Mouse (Mus musculus) heart, postnatal 36 days (tissue): ENCODE data around the gene Gm47995. TPM values are rescaled to one million over a fixed set of nuclear protein-coding genes. Genes with fewer than 3 reads are reported as not detected.
"Not testable (repeated sequence)": the region's sequence is repeated elsewhere in the genome, so short reads cannot be mapped to it uniquely, and the experiment has no call there.

Experiments used
- DNase-seq, 2 experiments: peaks; one replicate each; pipeline ENCODE4 v3.0.0; 2021 to 2022
- intact Hi-C: fragments of 180-260 bp; cut with DNase I; formaldehyde crosslinking; loops from one replicate; pipeline ENCODE4 v1.15.1; 2025
- total RNA-seq, 2 experiments: library from RNA; stranded (reverse); gene quantifications; 2 replicates each; pipeline ENCODE4 v1.2.3; 2021

Gene Gm47995
- not detected for total RNA-seq

DNA sequence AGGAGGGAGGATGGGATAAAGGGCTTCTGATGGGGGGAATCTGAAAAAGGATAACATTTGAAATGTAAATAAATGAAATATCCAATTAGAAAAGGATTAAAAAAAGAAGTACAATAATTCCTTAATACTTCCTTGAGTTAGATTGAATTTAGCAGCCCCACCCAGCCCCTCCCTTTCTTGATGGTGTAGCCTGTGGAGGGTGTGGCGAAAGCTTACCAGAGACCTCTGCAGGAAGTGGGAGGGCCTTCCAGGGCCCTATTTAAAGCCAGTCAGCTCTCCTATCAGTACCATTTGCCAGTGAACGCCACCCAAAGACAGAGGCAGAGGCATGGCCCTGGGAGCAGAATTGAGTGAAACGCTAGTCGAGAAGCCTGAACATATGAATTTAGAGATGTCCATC, at the start of gene Gm47995:
Gene Gm47995, plus strand, starts transcription at position 329 of the 400 bp plus-strand sequence.
- DNase-seq, intact Hi-C loops: not testable (repeated sequence)

DNA sequence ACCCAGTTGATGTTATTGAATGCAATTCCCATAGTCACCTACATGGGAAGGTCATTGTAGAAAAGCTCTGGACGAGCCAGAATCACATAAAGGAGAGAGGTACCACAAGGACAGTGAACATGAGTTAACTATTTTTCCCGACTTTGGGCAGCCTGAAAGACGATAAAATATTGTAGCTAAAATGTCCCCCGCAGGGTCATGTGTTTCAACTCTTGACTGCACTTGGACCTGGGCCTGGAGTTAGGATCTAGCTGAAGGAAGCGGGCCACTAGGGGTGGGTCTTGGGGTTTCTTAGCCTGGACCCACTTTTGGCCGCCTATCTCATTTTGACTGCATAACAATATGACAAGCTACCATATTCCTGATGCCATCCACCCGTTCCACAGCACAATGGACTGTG, 48.0 kb upstream of the Gm47995 start:
- no peak for DNase-seq
- intact Hi-C loops = no loop called here

DNA sequence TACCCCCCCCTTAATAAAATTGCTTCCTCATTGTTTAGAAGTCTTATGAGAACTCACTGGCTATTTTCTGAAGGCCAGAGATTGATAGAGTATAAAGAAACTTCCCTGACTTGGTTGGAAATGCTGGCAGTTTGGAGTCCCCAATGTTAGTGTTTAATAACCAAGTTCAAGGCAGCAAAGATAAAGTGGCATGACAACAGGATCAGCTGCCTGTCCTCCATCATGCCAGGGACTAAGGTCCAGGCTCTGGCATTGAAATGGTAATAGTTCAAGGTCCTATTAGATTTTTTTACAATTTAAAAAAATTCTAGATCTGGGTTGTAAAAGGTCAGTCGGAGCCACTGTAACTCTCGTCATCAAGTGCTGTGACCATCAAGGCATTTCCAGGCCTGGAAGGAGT, 47.2 kb upstream of the Gm47995 start:
- intact Hi-C loops = no loop called here
- DNase-seq = no peak

DNA sequence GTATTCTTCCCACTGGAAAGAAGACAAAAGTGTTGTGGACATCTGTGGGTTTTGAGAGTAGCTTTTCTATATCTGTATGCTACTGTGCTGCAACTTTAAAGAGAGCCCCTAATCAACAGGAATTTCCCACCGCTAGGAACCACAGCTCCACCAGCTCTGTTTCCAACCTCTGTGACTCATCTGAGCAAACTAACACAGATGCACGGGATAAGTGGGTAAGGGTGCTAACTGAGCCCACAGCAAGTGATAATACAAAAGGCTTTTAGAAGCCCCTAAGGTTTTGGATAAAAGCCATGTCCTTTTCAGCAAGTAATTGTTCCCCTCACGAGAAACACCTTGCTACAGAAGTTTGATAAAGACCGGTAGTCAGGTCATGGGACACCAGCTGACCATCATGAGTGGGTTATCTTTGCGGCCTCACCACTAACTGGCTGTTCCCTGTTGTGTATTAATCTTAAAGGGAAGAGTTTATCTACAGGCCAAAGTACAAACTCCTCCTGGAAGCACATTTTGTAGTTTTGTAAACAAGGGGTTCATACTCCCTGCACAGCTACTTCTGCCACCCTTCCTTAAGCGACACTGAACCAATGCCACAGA, 45.1 kb upstream of the Gm47995 start:
- intact Hi-C loops = no loop called here
- DNase-seq = no peak

DNA sequence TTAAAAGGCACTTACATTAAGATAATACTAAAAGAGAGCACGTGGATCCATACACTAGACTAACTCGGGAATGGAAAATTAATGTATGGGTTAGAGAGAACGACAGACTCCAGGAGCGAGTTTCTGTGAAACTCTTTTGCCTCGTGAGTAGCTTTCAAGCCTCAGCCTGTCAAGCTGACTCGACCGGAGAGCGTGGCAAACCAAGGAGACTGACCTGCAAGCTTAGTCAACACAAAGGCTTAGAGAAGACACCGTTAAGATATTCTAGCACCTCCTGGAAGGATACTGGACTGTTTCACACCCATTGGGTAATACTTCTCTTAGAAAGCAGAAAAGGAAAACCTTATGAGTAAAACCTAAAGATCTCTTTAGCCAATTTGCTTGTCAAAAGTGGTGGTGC, 44.1 kb upstream of the Gm47995 start:
- intact Hi-C loops, DNase-seq: not testable (repeated sequence)

DNA sequence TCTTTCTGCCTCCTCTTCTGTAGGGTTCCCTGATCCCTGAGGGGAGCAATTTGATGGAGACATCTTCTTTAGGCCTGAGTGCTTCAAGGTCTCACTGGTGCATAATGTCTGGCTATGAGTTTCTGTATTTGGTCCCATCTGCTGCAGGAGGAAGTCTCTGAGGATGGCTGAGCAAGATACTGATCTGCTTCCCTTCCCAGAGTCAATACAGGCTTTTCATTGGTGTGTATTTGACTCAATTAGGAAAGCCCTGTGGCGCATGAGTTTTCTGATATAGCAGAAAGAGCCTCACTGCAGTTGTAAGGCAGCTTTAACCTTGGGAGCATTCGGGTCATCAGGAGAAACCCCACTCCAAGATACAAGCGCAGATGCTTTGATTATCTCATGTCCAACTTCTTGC, 42.1 kb upstream of the Gm47995 start:
- intact Hi-C loops = no loop called here
- DNase-seq = no peak

DNA sequence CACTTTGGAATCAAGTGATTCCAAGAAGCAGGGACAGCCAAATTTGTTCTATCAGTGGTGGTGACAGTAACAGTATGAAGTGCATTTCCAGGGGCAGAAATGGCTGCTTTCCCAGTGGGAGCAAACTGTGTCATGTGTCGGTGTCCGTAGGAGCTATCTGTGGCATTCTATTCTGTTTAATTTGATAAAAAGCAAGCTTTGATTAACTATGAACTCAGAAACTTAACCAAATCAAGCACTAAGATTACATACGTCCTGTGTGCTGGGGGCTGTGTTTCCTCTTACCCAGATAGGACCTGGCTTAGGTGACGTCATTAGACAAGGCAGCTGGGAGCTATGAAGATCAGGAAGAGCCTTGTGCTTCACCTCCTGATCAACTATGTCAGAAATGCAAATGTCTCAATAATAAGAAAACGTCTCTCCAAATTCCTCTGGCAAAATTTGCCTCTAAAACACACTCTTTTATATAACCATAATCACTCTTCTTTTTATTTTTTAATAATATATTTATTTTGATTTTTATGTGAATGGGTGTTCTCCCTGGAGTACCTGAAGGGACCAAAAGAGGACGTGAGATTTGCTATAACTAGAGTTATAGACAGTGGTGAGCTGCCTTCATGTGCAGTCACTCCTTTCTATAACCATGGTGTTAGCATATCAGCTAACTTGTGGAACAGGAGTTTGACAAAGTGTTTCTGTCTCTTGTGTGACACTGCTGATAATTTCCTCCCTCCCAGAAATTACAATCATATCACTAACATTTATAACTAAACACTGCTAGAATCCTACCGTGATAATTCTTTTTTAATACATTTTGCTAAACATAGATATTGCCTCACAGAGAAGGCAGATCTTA, 41.2 kb upstream of the Gm47995 start:
- intact Hi-C loops = no loop called here

DNA sequence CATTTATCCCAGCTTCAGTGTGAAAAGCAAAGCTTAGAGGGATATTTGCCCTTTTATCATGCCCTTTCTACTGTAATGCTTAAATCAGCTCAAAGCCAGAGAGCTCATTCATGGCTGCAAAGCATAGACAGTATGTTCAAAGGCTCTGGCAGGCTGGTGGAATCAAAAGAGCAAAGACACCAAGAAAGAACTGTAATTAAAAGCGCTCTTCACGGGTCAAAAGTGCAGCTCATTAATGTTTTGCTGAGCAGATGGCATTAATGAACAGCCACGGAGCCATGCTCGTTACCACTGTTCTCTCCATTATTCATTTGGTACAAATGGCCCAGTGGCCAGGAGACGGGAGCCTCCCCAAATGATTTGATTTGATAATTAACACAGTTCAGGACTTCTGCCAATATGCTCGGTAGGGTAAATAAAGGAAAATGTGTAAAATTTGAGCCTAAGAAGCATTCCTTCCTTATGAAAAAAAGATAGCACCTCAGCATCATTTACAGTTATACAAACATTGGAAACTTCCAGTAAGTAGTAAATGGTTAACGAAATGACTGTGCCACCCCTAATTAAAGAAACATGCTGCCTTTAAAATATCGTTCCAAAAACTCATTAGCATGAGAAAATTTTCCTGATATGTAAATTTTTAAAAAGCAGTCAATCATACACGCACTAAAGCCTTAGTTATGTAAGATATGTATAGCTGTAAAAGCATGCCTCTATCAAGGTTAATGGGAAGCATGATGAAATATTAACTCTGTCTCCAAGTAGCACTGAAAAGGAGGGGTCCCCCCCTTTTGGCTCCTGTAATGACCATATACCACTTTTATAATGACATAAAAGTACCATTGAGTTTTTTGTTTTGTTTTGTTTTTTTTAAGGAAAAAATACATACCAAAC, 40.0 kb upstream of the Gm47995 start:
- no peak for DNase-seq
- intact Hi-C loops = no loop called here

More for the DNA sequence above, 41.2 kb upstream of the Gm47995 start:
- no peak for DNase-seq

DNA sequence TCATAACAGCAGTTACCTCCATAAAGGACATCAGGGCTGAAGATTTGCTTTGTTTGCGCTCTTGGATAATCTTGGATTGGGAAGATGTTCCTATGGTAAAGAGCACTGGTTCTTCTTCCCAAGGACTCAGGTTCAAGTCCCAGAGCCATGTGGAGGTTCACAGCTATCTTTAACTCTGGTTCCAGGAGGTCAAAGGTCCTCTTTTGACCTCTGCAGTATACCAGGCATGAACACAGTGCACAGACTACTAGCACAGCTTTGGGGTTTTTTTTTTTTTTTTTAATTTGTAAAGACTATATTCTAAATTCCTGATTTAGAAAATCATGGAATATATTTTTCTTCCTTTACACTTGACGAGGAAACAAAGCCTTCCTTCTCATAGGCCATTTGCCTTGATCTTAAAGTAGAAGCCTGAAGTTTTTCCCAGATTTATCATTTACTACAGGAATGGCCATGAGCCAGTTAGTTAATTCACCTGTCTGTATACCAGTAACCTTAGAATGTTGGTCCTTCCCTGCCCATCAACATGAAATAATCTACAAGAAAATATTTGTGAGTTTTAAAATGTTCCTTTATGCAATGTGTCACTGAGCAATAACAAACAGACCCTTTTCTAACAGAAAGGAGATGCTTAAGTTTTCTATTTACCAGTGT, 39.3 kb upstream of the Gm47995 start:
- no peak for DNase-seq
- intact Hi-C loops = no loop called here

DNA sequence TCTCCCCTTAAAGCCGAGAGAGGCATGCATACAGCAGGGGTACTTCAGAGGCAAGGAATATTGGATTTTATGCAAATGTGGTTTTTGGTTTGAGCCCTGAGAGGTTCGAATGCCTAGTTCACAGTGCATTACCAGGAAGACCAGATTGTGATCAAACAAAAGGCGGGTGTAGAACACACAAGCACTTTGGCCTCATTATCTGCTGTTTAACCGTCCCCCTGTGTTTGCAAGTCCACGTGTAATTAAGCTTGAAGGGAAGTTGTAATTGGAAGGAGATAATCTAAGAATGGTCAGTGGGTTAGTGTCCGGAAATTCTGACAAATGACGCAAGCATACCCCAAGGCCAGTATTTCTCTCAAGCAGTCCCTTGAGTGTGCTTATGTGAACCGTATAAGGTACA, 32.2 kb upstream of the Gm47995 start:
- intact Hi-C loops = no loop called here
- no peak for DNase-seq

DNA sequence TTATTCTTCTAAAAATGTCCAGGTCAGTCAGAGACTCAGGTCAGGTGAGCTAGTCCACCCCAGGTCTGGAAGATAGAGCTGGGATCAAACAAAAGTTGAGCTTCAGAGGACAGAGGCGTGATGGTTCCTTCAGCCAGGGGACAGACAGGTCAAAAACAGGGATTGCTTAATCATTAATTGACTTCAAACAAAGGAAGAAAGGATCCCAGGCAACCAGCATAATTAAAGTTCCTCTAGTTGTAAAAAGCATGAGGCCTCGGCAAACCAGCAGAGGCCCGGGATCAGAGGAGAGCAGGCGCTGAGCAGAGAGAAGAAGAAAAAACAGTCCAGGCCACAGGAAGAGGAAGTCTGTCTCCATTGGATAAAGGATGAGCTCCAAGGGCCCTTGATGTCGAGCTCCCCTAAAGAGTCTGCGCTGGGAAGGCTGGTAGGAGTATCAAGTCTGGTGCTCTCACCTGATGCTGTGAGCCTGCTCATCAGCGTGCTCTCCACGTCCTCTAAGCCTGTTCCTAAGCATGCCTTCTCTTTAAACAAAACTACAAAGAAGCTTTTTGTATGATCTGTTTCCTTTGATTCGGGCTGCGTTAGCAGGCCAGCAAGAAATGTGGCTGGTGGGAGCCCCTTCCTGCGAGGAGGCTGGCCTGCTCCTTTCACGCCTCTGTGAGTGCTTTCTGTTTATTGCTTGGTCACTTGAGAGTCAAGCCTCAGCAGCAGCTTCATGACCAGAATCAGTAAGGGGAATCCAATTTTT, 30.8 kb upstream of the Gm47995 start:
- DNase-seq = no peak
- intact Hi-C loops = no loop called here

DNA sequence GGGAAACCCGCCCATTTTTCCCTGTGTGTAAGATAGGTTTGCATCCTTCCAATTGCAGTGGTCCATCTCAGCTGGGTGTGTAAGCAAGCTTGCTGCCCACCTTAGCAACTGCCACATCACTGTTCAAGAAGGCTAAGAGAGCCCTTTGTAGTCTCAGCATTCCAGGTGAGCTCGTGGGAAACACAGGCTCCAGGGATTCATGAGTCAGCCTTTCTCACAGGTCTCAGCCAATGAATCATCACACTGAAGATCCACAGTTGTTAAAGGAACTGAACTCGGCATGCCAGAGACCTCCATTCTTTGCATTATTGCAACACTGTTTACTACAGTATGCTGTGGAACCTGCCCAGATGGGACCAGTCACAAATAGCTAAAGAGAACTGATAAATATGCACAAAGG, 29.6 kb upstream of the Gm47995 start:
- intact Hi-C loops = no loop called here
- no peak for DNase-seq

GRCm38 (mm10) chr1:151171572-151172461, 26.4 kb upstream of the Gm47995 start:
- DNase-seq = peak; percentile 27 to 48
- intact Hi-C loops = loop anchor here (5.0 kb wide), 1 partner anchor 75 kb away; no protein-coding TSS in a partner anchor

GRCm38 (mm10) chr1:151177030-151177936, 21.0 kb upstream of the Gm47995 start:
- intact Hi-C loops = loop anchor here (5.0 kb wide), 1 partner anchor 165 kb away; the partner anchor contains the start of gene Ivns1abp
- DNase-seq = no peak

GRCm38 (mm10) chr1:151177937-151178271, 20.3 kb upstream of the Gm47995 start:
- DNase-seq = no peak
- intact Hi-C loops = loop anchor here (5.0 kb wide), 1 partner anchor 164 kb away; the partner anchor contains the start of gene Ivns1abp

DNA sequence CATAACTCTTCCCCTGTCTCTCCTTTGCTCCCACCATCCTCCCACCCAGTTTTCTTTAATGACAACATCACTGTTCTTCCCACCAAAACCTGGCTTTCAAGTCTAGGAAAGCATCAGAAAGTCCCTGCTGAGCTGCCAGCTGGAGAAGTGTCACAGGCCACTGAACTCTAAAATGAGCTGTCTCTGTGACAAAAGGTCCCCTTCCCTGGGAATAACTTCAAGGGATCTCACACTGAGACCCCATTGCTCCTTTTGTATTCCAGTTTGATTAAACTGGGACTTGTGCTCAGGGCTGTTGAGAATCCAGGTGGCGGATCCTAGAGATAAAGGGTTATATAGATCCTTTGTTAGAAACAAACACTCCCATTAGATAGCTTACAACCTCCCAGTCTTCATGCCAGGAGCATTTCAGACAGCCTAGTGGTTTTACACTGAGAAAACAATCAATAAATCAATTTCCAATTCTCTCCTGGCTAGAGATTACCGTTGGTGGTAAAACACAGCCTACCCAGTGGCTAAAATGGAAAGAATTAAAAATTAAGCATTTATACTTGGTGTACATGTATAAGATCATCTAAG, 19.7 kb upstream of the Gm47995 start:
- no peak for DNase-seq
- intact Hi-C loops = loop anchor here (5.0 kb wide), 1 partner anchor 164 kb away; the partner anchor contains the start of gene Ivns1abp

DNA sequence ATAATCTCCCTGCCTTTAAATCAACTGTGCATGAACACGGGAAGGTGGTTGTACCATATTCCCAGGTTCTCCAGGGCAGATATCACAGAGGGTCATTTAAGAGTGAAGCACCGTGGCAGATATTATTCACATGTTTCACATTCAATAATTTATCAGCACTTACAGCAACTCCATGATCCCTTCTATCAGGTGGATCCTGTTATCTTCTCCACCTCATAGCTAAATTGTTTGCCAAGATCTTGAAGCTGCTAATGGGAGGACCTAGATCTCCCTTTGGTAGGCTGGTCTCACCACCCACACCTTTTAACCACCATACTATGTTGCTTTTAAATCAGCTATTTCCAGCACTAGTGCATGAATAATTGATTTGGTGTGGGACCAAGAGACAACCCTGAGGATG, 18.1 kb upstream of the Gm47995 start:
- intact Hi-C loops = no loop called here
- DNase-seq = no peak
